Mouse (Mus musculus) midbrain, embryonic 10.5 days (tissue): ENCODE measurements around the gene Hexim1. TPM values are rescaled to one million over a fixed set of nuclear protein-coding genes. Genes with fewer than 3 reads are reported as not detected.
A peak's percentile ranks its signal among the peaks of the same experiment; 100 is the strongest.

Experiments used
- DNase-seq: peaks from one replicate; pipeline ENCODE4 v3.0.0-alpha.2; 2017; ENCODE audit warnings: low spot score
- H3K27ac ChIP-seq: fragments of 300-500 bp; sonication (generic); replicated peaks from 2 replicates; pipeline ENCODE4 v1.5.1; 2016; ENCODE audit warnings: mild to moderate bottlenecking
- H3K27me3 ChIP-seq: fragments of 300-500 bp; sonication (generic); 2 replicates; pipeline ENCODE4 v1.6.1; 2016; ENCODE audit warnings: low read depth, mild to moderate bottlenecking; ENCODE audit not compliant: poor library complexity, severe bottlenecking
- H3K36me3 ChIP-seq: fragments of 300-500 bp; sonication (generic); 2 replicates; pipeline ENCODE4 v1.6.1; 2016; ENCODE audit warnings: mild to moderate bottlenecking, moderate library complexity
- H3K4me1 ChIP-seq: fragments of 300-500 bp; sonication (generic); 2 replicates; pipeline ENCODE4 v1.6.1; 2016
- H3K4me3 ChIP-seq: fragments of 300-500 bp; sonication (generic); 2 replicates; pipeline ENCODE4 v1.5.1; 2016; ENCODE audit warnings: mild to moderate bottlenecking, moderate library complexity
- H3K9me3 ChIP-seq: fragments of 300-500 bp; sonication (generic); replicated peaks from 2 replicates; pipeline ENCODE4 v1.6.1; 2016; ENCODE audit warnings: mild to moderate bottlenecking
- WGBS: fragments of 180-500 bp; shearing (Covaris S2); methylation state at CpG from one replicate; pipeline ENCODE4 v1.1.7; 2016; 5-methylcytosine and 5-hydroxymethylcytosine counted together
- polyA plus RNA-seq: library from polyadenylated mRNA; unstranded; fragments of >200 nt; fragmentation: Nextera tagmentation; extraction: Ambion mirVana; gene quantifications from 2 replicates; pipeline ENCODE4 v1.2.1, GENCODE M21; 2016

The Hexim1 gene
- polyA plus RNA-seq: 2.3 and 2.7 TPM in 2 replicates

DNA sequence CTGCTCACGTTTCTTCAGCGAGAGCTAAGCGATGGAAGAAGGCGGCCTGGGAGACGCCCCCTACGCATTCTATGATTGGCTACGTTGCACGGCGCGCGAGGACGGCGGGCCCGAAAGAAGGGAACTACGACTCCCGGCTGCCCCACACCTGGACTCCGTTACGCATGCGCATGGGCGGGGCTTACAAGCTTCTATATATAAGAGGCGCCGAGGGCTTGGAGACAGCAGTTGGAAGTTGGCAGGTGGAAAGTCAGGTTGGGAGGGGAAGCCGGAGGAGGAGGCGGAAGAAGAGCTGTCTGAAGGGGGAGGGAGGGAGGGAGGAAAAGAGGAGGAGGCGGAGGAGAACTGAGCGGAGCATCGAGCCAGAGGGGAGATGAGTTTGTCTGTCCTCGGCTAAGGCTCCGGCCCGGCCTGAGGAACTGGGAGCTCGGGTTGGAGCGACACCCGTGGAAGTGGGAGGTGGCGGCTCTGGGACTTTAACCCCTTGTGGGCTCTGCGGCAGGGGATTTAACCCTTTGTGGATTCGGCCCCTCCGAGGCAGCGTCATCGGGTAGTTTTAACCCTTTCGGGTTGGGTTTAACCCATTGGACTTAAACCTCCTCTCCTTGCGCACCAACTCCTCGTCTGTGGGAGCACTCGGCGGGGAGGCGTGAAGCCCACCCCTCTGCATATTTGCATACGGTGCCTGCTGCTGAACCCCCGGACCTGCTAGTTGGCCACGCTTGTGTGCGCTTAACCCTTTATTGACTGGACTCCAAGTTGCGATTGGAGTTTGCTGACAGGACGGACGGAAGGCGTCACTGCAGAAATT lies at the start of gene Hexim1:
TSS of gene Hexim1 (plus strand) at position 224 of the 811 bp plus-strand sequence.
- no peaks in the 10 kb centered on the region for H3K9me3 ChIP-seq
- DNase-seq: peak; percentile 100
- peaks cover 34% of the 10 kb centered on the region for H3K27me3 ChIP-seq
- WGBS: under 1% methylated on average over 53 of the region's 53 CpGs
- H3K27ac ChIP-seq: peak within 1 kb of the TSS; percentile 93
- H3K4me1 ChIP-seq: peaks cover 55% of the 10 kb centered on the region
- H3K4me3 ChIP-seq: peak within 1 kb of the TSS; percentile 62
- H3K36me3 ChIP-seq: no peaks in the 10 kb centered on the region

DNA sequence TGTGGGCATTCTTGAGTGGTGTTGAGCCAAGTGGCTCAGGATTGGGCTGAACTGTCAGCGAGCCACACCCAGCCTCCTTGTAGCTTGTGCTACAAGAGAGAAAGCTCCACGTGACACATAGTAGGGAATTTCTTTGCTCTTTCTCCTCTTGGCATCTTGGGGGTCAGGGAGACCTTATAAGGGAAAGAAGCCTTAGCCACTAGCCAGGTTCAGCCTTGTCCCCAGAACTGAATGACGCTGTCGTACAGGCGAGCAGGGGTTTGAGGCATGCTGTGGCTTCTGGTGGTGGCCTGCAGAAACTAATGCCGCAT lies 49.0 kb upstream of the Hexim1 start:
- Histone ChIP-seq H3K9me3 (no peaks in the 10 kb centered on the region), H3K27ac (no peak overlapping the region), H3K4me3 (no peak overlapping the region), H3K4me1 (no peaks in the 10 kb centered on the region), H3K36me3 (peaks cover 91% of the 10 kb centered on the region), H3K27me3 (no peaks in the 10 kb centered on the region)
- 93% methylated on average over 6 of the region's 6 CpGs for WGBS
- no peak for DNase-seq

DNA sequence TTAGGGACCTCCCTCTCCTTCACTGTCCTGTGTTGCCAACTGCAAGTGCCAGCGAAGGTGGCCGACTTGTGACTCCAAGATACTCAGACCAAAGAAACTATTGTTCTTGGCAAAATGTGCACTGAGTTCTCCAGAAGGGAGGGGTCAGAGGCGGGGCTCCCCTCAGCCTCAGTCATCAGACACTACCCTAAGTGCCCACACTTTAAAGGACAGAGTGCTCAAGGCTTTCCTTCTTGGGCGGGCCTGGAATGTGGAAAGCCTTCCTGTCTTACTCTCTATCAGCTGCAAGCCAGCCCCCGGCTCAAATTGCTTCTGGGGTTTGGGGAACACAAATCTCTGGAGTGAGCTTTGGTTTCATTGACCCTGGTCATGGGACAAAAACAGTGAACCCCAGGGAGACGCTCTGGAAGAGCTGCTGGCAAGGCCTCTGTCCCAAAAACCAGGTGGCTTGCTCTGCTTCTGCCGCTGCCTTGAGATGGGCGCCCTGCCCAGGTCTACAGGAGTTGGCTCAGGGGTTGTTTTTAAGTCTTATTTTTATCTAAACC lies 48.5 kb upstream of the Hexim1 start:
- Histone ChIP-seq H3K27me3 (no peaks in the 10 kb centered on the region), H3K9me3 (no peaks in the 10 kb centered on the region), H3K4me1 (no peaks in the 10 kb centered on the region), H3K27ac (no peak overlapping the region), H3K4me3 (no peak overlapping the region), H3K36me3 (peaks cover 86% of the 10 kb centered on the region)
- no peak for DNase-seq
- 85% methylated on average over 8 of the region's 8 CpGs for WGBS

DNA sequence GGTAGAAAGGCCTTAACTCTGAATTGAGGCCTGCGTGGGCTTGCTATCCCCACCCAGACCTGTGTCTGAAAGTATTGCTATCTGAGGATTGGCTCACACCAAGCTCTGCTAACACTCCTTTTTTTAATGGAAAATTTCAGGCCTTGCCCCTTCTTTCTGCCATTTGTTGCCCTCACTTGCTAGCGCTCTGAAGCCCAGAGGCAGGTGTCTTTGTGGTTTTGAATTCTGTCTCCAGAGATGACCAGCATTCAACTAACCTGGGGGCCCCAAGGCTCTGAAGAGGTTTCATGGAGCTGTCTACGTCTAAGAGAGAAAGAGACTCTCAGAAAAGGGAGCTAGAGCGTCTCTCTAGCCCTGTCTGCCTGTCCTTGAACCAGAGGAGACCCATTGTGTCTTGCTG lies 47.8 kb upstream of the Hexim1 start:
- DNase-seq: no peak
- no peak overlapping the region for H3K27ac ChIP-seq
- H3K27me3 ChIP-seq: no peaks in the 10 kb centered on the region
- H3K9me3 ChIP-seq: no peaks in the 10 kb centered on the region
- no peak overlapping the region for H3K4me3 ChIP-seq
- H3K4me1 ChIP-seq: no peaks in the 10 kb centered on the region
- WGBS: 90% methylated on average over 4 of the region's 4 CpGs
- H3K36me3 ChIP-seq: peaks cover 81% of the 10 kb centered on the region

DNA sequence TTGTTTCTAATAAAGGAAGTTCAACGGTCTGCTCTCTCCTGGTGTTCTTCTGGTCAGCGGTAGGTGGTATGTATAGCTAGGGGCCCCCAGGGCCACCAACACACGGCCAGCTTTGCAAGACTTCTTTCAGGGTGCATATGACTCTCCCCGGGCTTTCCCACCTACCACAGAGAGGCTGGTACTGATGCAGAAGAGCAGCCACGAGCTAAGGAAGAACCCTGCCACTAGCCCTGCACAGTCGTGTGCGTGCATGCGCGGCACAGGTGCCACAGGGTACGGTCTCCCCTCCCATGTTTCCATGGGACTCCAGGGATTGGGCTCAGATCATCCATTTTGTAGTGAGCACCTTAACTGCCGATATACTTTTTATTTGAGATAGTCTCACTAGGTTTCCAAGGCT lies 47.1 kb upstream of the Hexim1 start:
- 92% methylated on average over 11 of the region's 11 CpGs for WGBS
- Histone ChIP-seq H3K4me1 (no peaks in the 10 kb centered on the region), H3K36me3 (peaks cover 74% of the 10 kb centered on the region), H3K4me3 (no peak overlapping the region), H3K9me3 (no peaks in the 10 kb centered on the region), H3K27me3 (no peaks in the 10 kb centered on the region; the same call in 1 of the 2 replicates), H3K27ac (no peak overlapping the region)
- no peak for DNase-seq

DNA sequence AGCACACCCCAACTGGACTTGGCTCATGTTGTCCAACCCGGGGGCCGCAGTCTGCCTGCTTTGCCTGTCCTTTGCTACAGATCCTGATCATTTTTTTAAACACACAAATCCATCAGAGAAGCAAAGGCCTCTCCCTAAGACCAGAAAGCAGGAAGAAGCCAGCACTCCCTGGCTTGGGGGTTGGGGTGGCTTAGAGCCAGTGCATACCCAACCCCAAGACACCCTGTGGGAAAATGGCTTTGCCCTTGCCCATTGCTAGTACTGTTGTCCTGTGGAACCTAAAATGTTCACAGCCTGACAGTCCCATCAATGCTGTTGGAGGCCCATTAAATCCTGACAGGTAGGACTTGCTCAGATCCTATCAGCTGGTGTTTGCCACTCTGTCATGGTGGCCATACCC lies 46.3 kb upstream of the Hexim1 start:
- Histone ChIP-seq H3K9me3 (no peaks in the 10 kb centered on the region), H3K4me1 (peaks cover 8% of the 10 kb centered on the region), H3K27ac (no peak overlapping the region), H3K4me3 (no peak overlapping the region), H3K27me3 (no peaks in the 10 kb centered on the region; the same call in 1 of the 2 replicates), H3K36me3 (peaks cover 66% of the 10 kb centered on the region)
- WGBS: 99% methylated on average over 2 of the region's 2 CpGs
- DNase-seq: no peak

DNA sequence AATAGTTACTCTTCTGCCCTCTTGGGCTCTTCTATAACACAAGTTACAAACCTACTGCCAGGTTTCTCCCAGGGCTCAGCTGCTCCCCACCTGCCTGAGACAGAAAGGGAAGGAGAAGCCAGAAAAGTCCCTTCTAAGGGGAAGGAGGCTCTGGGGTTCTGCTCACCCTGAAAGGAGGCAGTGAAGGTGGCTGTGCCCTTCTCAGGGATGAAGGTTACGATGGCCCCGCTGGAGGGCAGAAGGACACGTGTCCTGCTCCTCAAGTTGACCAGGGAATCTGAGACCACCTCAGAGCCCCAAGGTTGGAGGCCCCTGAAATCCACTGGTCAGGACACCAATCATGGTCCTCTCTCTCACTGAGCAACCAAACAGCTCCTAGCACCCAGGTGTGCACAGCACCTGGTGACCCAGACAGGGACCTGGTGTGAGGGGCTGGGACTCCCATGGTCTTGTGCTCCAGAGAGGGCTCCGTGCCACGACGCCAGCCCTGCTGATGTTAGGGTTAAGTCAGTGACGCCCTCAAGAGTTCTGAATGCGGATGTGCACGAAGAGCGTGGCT lies 45.6 kb upstream of the Hexim1 start:
- Histone ChIP-seq H3K4me3 (no peak overlapping the region), H3K4me1 (peaks cover 13% of the 10 kb centered on the region), H3K27me3 (no peaks in the 10 kb centered on the region; the same call in 1 of the 2 replicates), H3K27ac (no peak overlapping the region; the same call in 1 of the 2 replicates), H3K36me3 (peaks cover 60% of the 10 kb centered on the region), H3K9me3 (no peaks in the 10 kb centered on the region)
- DNase-seq: no peak
- 95% methylated on average over 10 of the region's 10 CpGs for WGBS

DNA sequence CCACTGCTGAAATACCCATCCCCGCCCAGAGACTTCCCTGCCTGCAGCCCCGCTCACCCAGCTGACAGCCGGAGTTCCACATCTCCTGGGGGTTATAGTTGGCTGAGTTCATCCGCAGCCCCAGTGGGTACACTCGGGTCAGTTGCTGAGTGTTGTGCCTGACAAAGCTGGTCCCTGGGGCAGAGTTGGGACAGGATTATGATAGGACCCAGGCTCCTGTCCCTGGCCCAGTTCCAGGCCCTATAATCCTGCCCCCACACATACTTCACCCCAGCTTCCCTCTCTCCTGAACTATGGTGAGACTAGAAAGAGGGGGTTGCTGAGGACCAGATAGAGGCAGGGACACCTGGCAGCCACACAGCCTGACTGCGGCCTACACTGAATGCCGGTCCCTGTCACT lies 42.4 kb upstream of the Hexim1 start:
- DNase-seq: no peak
- 90% methylated on average over 7 of the region's 7 CpGs for WGBS
- Histone ChIP-seq H3K27me3 (peaks cover 8% of the 10 kb centered on the region), H3K27ac (peak overlapping the region; percentile 33; the same call in 1 of the 2 replicates), H3K4me3 (no peak overlapping the region), H3K36me3 (peaks cover 28% of the 10 kb centered on the region), H3K9me3 (no peaks in the 10 kb centered on the region), H3K4me1 (peaks cover 13% of the 10 kb centered on the region)

DNA sequence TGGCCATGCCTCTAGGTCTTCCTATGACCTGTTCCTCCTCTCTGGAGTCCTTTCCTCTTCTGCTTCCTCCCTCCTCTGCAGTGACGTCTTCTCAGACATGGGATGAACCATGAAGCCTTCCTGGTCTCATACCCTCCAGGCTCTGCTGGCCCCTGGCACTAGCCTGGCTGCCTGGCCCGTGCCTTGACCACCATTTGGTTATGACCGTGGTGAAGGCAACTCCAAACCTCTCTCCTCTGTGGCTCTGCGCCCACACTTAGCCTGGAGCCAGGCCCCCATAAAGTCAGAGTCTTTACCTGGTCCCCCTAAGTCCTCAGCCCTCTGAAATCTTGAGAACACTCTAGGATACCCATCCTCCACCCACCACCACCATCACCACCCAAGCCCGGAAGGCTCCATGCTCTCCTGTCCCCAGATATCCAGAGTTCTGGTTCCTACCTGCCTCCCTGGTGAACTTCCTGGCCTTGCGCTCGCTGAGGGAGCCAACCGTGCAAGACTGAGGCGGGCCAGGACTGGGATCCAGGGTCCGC lies 41.8 kb upstream of the Hexim1 start:
- peaks cover 23% of the 10 kb centered on the region for H3K36me3 ChIP-seq
- no peak for DNase-seq
- no peak overlapping the region for H3K4me3 ChIP-seq
- peaks cover 13% of the 10 kb centered on the region for H3K4me1 ChIP-seq
- H3K27me3 ChIP-seq: peaks cover 14% of the 10 kb centered on the region
- no peaks in the 10 kb centered on the region for H3K9me3 ChIP-seq
- 59% methylated on average over 10 of the region's 10 CpGs for WGBS
- peak overlapping the region; percentile 33; the same call in 1 of the 2 replicates for H3K27ac ChIP-seq

DNA sequence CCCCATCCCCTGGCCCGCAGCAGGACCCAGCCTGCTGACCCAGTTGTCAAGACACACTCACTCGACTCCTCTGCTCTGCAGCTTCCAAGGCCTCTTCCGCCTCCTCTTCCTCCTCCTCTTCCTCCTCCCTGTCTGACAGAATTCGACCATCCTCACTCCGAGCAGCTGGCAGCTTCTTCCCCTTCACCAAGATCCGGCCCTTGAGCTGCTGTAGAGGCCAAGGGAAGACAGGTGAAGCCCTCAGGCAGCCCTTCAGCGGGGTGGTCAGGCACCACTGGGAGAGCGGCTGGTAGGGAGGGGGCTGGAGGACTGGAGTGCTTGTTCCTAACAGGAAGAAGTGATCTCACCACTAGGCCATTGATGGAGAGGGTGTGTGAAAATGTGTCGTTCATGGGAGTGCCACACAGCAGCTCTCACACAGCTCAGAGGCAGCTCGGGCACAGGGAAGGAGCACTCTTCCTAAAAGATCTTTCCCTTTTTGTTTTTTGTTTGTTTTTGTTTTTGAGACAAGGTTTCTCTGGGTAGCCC lies 41.2 kb upstream of the Hexim1 start:
- no peak for DNase-seq
- peaks cover 20% of the 10 kb centered on the region for H3K27me3 ChIP-seq
- 21% methylated on average over 10 of the region's 10 CpGs for WGBS
- peaks cover 13% of the 10 kb centered on the region for H3K4me1 ChIP-seq
- peaks cover 16% of the 10 kb centered on the region for H3K36me3 ChIP-seq
- H3K4me3 ChIP-seq: no peak overlapping the region
- H3K9me3 ChIP-seq: no peaks in the 10 kb centered on the region
- 0 out of 2 replicates have a peak overlapping the region, but pooled peaks have one; percentile 23 for H3K27ac ChIP-seq

DNA sequence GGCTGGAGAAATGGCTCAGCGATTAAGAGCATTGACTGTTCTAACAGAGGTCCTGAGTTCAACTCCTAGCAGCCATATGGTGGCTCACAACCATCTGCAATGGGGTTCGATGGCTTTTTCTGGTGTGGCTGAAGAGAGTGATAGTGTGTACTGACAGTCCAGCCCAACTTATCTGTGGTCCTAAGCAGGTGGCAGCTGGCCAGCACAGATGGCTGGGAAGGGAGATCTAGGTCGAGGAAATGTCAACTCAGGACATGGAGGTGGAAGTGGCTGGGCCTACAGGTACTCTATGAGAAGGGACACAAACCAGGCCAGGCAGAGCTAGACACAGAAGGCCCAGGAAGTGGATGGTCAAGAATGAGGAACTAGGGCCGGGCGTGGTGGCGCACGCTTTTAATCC lies 40.0 kb upstream of the Hexim1 start:
- H3K27me3 ChIP-seq: peaks cover 32% of the 10 kb centered on the region
- DNase-seq: no peak
- 95% methylated on average over 7 of the region's 7 CpGs for WGBS

DNA sequence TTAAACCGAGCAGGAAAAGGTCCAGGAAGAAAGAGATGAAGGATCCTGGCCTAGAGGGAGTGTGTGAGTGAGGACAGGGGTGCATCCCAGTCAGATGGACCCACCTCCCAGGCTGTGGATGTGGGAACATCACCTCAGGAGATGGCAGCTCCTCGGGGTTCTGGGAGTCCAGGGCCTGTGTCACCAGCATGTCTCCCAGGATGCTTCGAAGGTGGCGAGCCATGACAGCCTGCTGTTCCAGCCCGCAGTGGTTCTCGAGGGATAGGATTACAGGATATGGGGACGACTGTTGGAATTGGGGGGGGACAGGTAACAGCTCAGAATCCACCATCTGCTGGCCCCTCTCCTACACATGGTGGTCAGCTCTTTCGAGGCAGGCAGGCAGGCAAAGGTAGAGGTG lies 39.5 kb upstream of the Hexim1 start:
- H3K9me3 ChIP-seq: no peaks in the 10 kb centered on the region
- peaks cover 38% of the 10 kb centered on the region for H3K27me3 ChIP-seq
- H3K27ac ChIP-seq: no peak overlapping the region
- H3K4me3 ChIP-seq: no peak overlapping the region
- no peak for DNase-seq
- no peaks in the 10 kb centered on the region for H3K36me3 ChIP-seq
- peaks cover 28% of the 10 kb centered on the region for H3K4me1 ChIP-seq
- 90% methylated on average over 8 of the region's 8 CpGs for WGBS

More for the DNA sequence above, 40.0 kb upstream of the Hexim1 start:
- peaks cover 25% of the 10 kb centered on the region for H3K4me1 ChIP-seq
- no peak overlapping the region for H3K4me3 ChIP-seq
- H3K9me3 ChIP-seq: no peaks in the 10 kb centered on the region
- H3K27ac ChIP-seq: no peak overlapping the region
- H3K36me3 ChIP-seq: peaks cover 5% of the 10 kb centered on the region
